Mouse (Mus musculus): ENCODE measurements around the gene Cenpl.

GRCm38 (mm10) chr1:161114591-161114990, 44.1 kb downstream of the Cenpl start:
- no peak for TF ChIP-seq CTCF (IDR thresholded peaks at IDR 0.05; ENCODE audit: borderline replicate concordance, control insufficient read depth, extremely low read depth, insufficient read depth, low read length, poor library complexity)
- no peak for TF ChIP-seq POLR2A (IDR thresholded peaks at IDR 0.05; ENCODE audit: control insufficient read depth, extremely low read depth, insufficient read depth, low read length, poor library complexity)
